Mouse (Mus musculus): ENCODE measurements around the gene 4930412O13Rik. TPM values are rescaled to one million over a fixed set of nuclear protein-coding genes. Genes with fewer than 3 reads are reported as not detected.

Gene 4930412O13Rik
- polyA plus RNA-seq, 1 experiment from 2014 or later, result not detected

DNA sequence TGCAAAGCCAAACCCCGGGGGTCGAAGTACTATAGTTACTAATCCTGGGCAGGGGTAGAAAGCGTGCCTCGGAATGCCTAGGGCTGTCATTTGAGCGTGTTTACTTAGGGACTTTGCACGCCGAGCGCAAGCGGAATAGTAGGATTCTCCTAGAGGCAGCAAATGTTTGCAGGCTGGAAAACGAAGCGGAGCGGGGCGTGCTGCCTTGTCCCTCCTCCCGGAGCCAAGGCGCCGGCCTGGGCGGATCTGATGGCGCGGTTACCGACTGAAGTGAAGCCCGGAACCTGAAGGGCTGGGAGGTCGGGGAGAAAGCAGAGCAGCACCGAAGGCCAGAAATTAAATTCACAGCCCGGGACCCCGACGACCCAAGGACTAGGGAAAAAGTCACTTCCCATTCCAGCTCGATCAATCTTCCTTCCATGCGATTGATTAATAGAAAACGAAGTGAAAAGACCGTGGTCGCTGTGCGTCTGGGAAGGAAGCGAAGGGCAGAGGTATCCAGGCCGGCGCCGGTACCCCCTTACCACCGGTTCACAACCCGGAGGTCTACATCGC, 1.4 kb downstream of the 4930412O13Rik start:
- peak overlapping the region; percentile 56 for H3K4me2 ChIP-seq
- peak overlapping the region; percentile 28 for H3K4me3 ChIP-seq
- no peaks in the 10 kb centered on the region for H3K9me3 ChIP-seq
- H3K27me3 ChIP-seq, result peaks cover 88% of the 10 kb centered on the region
- no peak overlapping the region for H3K9ac ChIP-seq
- no peak overlapping the region for H3K27ac ChIP-seq
- under 1% methylated on average over 39 of the region's 39 CpGs for WGBS
- no peaks in the 10 kb centered on the region for H3K36me3 ChIP-seq
- ATAC-seq (ENCODE audit: borderline replicate concordance, extremely low read depth, low FRiP score, low TSS enrichment), result no peak
- peaks cover 54% of the 10 kb centered on the region for H3K4me1 ChIP-seq

- peaks cover 46% of the 10 kb centered on the region for H3K4me1 ChIP-seq
- WGBS, result 1% methylated on average over 43 of the region's 43 CpGs
- no peaks in the 10 kb centered on the region for H3K9me3 ChIP-seq
- H3K27me3 ChIP-seq, result peaks cover 88% of the 10 kb centered on the region
- H3K36me3 ChIP-seq, result no peaks in the 10 kb centered on the region
- H3K4me3 ChIP-seq, result peak overlapping the region; percentile 28
- peak overlapping the region; percentile 56 for H3K4me2 ChIP-seq
- H3K27ac ChIP-seq, result no peak overlapping the region
- no peak for ATAC-seq (ENCODE audit: borderline replicate concordance, extremely low read depth, low FRiP score, low TSS enrichment)
- no peak overlapping the region for H3K9ac ChIP-seq
Measured at GRCm38 (mm10) chr2:9882926-9883802, 2.1 kb downstream of the 4930412O13Rik start.

GRCm38 (mm10) chr2:9883803-9884532, 2.9 kb downstream of the 4930412O13Rik start:
- H3K27me3 ChIP-seq, result peaks cover 91% of the 10 kb centered on the region
- H3K27ac ChIP-seq, result no peak overlapping the region
- under 1% methylated on average over 27 of the region's 27 CpGs for WGBS
- H3K9ac ChIP-seq, result no peak overlapping the region
- no peaks in the 10 kb centered on the region for H3K9me3 ChIP-seq
- ATAC-seq (ENCODE audit: borderline replicate concordance, extremely low read depth, low FRiP score, low TSS enrichment), result no peak
- H3K36me3 ChIP-seq, result no peaks in the 10 kb centered on the region
- H3K4me3 ChIP-seq, result peak overlapping the region; percentile 28
- H3K4me1 ChIP-seq, result peaks cover 41% of the 10 kb centered on the region
- H3K4me2 ChIP-seq, result peak overlapping the region; percentile 56

- Histone ChIP-seq H3K4me3 (peak overlapping the region; percentile 17), H3K36me3 (no peaks in the 10 kb centered on the region), H3K9me3 (no peaks in the 10 kb centered on the region), H3K4me2 (peak overlapping the region; percentile 56), H3K4me1 (peaks cover 47% of the 10 kb centered on the region), H3K27me3 (peaks cover 97% of the 10 kb centered on the region), H3K9ac (no peak overlapping the region), H3K27ac (no peak overlapping the region)
- no peak for ATAC-seq (ENCODE audit: borderline replicate concordance, extremely low read depth, low FRiP score, low TSS enrichment)
- WGBS, result 4% methylated on average over 15 of the region's 15 CpGs
Measured at GRCm38 (mm10) chr2:9884533-9885216, 3.6 kb downstream of the 4930412O13Rik start.

DNA sequence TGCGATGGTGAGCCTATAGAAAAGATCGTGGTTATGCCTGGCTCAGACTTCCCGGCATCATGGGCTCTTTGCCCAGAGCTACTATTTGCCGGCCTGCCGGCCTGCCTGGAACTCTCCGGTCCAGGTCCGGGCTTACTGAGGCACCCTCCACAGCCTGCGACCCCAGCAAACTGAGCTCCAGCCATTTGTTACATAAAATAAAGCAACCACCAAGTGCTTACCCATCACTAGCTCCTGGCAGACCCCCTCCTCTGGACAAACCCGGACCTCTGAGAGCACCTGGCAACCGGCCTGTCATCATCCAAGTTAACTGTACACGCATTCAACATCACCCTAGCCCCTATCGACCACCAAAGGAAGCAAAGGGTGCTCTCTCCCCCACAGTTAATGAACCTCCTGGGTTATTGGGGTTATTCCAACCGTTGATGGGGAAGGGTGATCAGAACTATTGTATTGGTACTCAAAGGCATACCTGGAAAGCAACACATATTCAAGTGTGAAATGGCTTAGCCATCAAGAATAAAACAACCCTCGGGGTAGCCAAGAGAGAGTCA, 4.2 kb downstream of the 4930412O13Rik start:
- H3K9ac ChIP-seq, result no peak overlapping the region
- no peak for ATAC-seq (ENCODE audit: borderline replicate concordance, extremely low read depth, low FRiP score, low TSS enrichment)
- H3K27me3 ChIP-seq, result peaks cover 97% of the 10 kb centered on the region
- no peak overlapping the region for H3K4me3 ChIP-seq
- no peak overlapping the region for H3K27ac ChIP-seq
- H3K36me3 ChIP-seq, result no peaks in the 10 kb centered on the region
- WGBS, result 7% methylated on average over 14 of the region's 14 CpGs
- H3K9me3 ChIP-seq, result no peaks in the 10 kb centered on the region
- peaks cover 44% of the 10 kb centered on the region for H3K4me1 ChIP-seq
- no peak overlapping the region for H3K4me2 ChIP-seq

- no peak overlapping the region for H3K4me3 ChIP-seq
- H3K27ac ChIP-seq, result no peak overlapping the region
- no peak overlapping the region for H3K4me2 ChIP-seq
- ATAC-seq (ENCODE audit: borderline replicate concordance, extremely low read depth, low FRiP score, low TSS enrichment), result no peak
- WGBS, result 26% methylated on average over 3 of the region's 3 CpGs
- H3K27me3 ChIP-seq, result peaks cover 99% of the 10 kb centered on the region
- no peaks in the 10 kb centered on the region for H3K9me3 ChIP-seq
- H3K9ac ChIP-seq, result no peak overlapping the region
- H3K36me3 ChIP-seq, result no peaks in the 10 kb centered on the region
- H3K4me1 ChIP-seq, result peaks cover 38% of the 10 kb centered on the region
Measured at GRCm38 (mm10) chr2:9886031-9886430, 5.0 kb downstream of the 4930412O13Rik start.

GRCm38 (mm10) chr2:9886921-9887610, 6.0 kb downstream of the 4930412O13Rik start:
- ATAC-seq (ENCODE audit: borderline replicate concordance, extremely low read depth, low FRiP score, low TSS enrichment), result no peak
- Histone ChIP-seq H3K4me1 (peaks cover 29% of the 10 kb centered on the region), H3K27me3 (peaks cover 95% of the 10 kb centered on the region), H3K27ac (no peak overlapping the region), H3K4me2 (no peak overlapping the region), H3K9me3 (no peaks in the 10 kb centered on the region), H3K36me3 (no peaks in the 10 kb centered on the region), H3K4me3 (no peak overlapping the region), H3K9ac (no peak overlapping the region)
- WGBS, result 3% methylated on average over 7 of the region's 7 CpGs

DNA sequence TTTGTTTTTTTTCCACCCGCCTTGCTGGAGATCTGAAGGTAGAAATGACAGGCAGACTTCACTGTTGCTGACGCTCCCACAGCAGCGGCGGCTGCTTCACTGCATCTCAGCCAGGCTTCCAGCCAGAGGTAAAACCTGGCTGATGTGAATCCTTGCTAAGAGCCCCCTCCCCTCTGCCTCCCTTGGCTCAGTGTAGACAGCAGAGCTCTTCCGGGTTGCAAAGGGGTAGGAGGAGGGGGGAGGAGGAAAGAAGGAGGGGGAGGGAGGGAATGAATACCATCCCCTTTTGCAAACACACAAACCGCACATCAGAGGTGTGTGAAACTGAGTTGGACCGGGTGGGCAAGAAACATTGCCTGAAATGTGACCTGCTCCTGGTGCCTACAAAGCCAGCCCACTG, 6.6 kb downstream of the 4930412O13Rik start:
- H3K27ac ChIP-seq, result no peak overlapping the region
- WGBS, result 1% methylated on average over 7 of the region's 7 CpGs

GRCm38 (mm10) chr2:9888913-9889650, 8.0 kb downstream of the 4930412O13Rik start, which contains the start of gene 9230102O04Rik:
TSS of gene 9230102O04Rik (minus strand) at chr2:9889540.
- Histone ChIP-seq H3K4me3 (peak within 1 kb of the TSS; percentile 19), H3K27ac (no peak within 1 kb of the TSS), H3K4me1 (peaks cover 12% of the 10 kb centered on the region), H3K9me3 (no peaks in the 10 kb centered on the region), H3K4me2 (peak within 1 kb of the TSS; percentile 49), H3K36me3 (no peaks in the 10 kb centered on the region), H3K27me3 (peaks cover 96% of the 10 kb centered on the region), H3K9ac (no peak within 1 kb of the TSS)
- under 1% methylated on average over 30 of the region's 30 CpGs for WGBS
- peak; percentile 66; the same call in 1 of the 2 replicates for ATAC-seq (ENCODE audit: borderline replicate concordance, extremely low read depth, low FRiP score, low TSS enrichment)

More for the DNA sequence above, 6.6 kb downstream of the 4930412O13Rik start:
- H3K9me3 ChIP-seq, result no peaks in the 10 kb centered on the region
- H3K27me3 ChIP-seq, result peaks cover 95% of the 10 kb centered on the region
- ATAC-seq (ENCODE audit: borderline replicate concordance, extremely low read depth, low FRiP score, low TSS enrichment), result no peak
- no peak overlapping the region for H3K4me2 ChIP-seq
- no peaks in the 10 kb centered on the region for H3K36me3 ChIP-seq
- no peak overlapping the region for H3K9ac ChIP-seq
- no peak overlapping the region for H3K4me3 ChIP-seq
- H3K4me1 ChIP-seq, result peaks cover 23% of the 10 kb centered on the region

- H3K4me2 ChIP-seq, result peak within 1 kb of the TSS; percentile 49
- peaks cover 12% of the 10 kb centered on the region for H3K4me1 ChIP-seq
- no peaks in the 10 kb centered on the region for H3K36me3 ChIP-seq
- H3K27ac ChIP-seq, result no peak within 1 kb of the TSS
- WGBS, result under 1% methylated on average over 23 of the region's 23 CpGs
- no peaks in the 10 kb centered on the region for H3K9me3 ChIP-seq
- H3K27me3 ChIP-seq, result peaks cover 96% of the 10 kb centered on the region
- no peak within 1 kb of the TSS for H3K9ac ChIP-seq
- H3K4me3 ChIP-seq, result peak within 1 kb of the TSS; percentile 19
- 0 out of 2 replicates have a peak, but pooled peaks have one; percentile 13 for ATAC-seq (ENCODE audit: borderline replicate concordance, extremely low read depth, low FRiP score, low TSS enrichment)
Measured at GRCm38 (mm10) chr2:9889651-9890183, 8.7 kb downstream of the 4930412O13Rik start, which contains the start of gene Gata3. TSS of gene Gata3 (minus strand) at chr2:9890034.

All from lung, embryonic 15.5 days (tissue).